In genomic region chr2:174327295-174327981, GRCm38 (mm10) we compare ENCODE assay signal across 7 mouse cellular contexts. TPM values are rescaled to one million over a fixed set of nuclear protein-coding genes. Genes with fewer than 3 reads are reported as not detected.
A peak's percentile ranks its signal among the peaks of the same experiment; 100 is the strongest.
DNase-seq lines count a peak whose midpoint lies in the region; ATAC-seq and TF ChIP-seq lines count a peak whose summit lies in the region.

No protein-coding gene starts in this region.

- peak; percentile 79 for DNase-seq in adipocyte (ENCODE audit: low spot score)
- peak; percentile 69 to 77 for DNase-seq in cerebellum, postnatal 36 days
- peak; percentile 58 for DNase-seq in gastrocnemius, adult 18-20 months (ENCODE audit: low spot score)
- DNase-seq in intestine, embryonic 14.5 days (ENCODE audit: low spot score), result peak; percentile 89
- peak; percentile 88 for DNase-seq in midbrain, embryonic 14.5 days
- DNase-seq in spleen, adult 2 months (ENCODE audit: low read depth in 1 of 2, low spot score in 2 of 2), result peak; percentile 58 to 82

- 46% methylated on average over 64 of the region's 64 CpGs for WGBS in intestine, embryonic 14.5 days
- WGBS in limb, embryonic 12.5 days, result 52% methylated on average over 64 of the region's 64 CpGs
- 51% methylated on average over 64 of the region's 64 CpGs for WGBS in midbrain, embryonic 14.5 days
- WGBS in spleen, adult 2 months, result 53% methylated on average over 64 of the region's 64 CpGs

- peak; percentile 47 for ATAC-seq in intestine, embryonic 14.5 days (replicated peaks; ENCODE audit: low FRiP score, low TSS enrichment, low read depth)
- peak; percentile 32; the same call in 1 of the 2 replicates for ATAC-seq in limb, embryonic 12.5 days (ENCODE audit: insufficient number of reproducible peaks, insufficient read depth, low FRiP score, low TSS enrichment, low read depth)
- peak; percentile 53 for ATAC-seq in midbrain, embryonic 14.5 days (ENCODE audit: low FRiP score, low TSS enrichment)

- TF ChIP-seq POLR2A in spleen, adult 2 months (IDR thresholded peaks at IDR 0.05; ENCODE audit: low read depth, low read length), result peak; percentile 92

- peak overlapping the region; percentile 73 for H3K4me2 ChIP-seq in intestine, embryonic 14.5 days (ENCODE audit: low read length)
- peak overlapping the region; percentile 69 for H3K4me2 ChIP-seq in limb, embryonic 12.5 days
- peak overlapping the region; percentile 64 for H3K4me2 ChIP-seq in midbrain, embryonic 14.5 days (ENCODE audit: low read length)

- no peaks in the 10 kb centered on the region for H3K27me3 ChIP-seq in intestine, embryonic 14.5 days (replicated peaks; ENCODE audit: control insufficient read depth, insufficient read depth, low read length)
- H3K27me3 ChIP-seq in limb, embryonic 12.5 days, result no peaks in the 10 kb centered on the region
- H3K27me3 ChIP-seq in midbrain, embryonic 14.5 days (ENCODE audit: control insufficient read depth, insufficient read depth, low read length), result no peaks in the 10 kb centered on the region
- H3K27me3 ChIP-seq in spleen, adult 2 months (ENCODE audit: control insufficient read depth, insufficient read depth, low read length), result no peaks in the 10 kb centered on the region

- H3K4me1 ChIP-seq in intestine, embryonic 14.5 days (replicated peaks; ENCODE audit: control insufficient read depth, insufficient read depth, low read length), result peaks cover 8% of the 10 kb centered on the region
- H3K4me1 ChIP-seq in limb, embryonic 12.5 days (replicated peaks), result peaks cover 25% of the 10 kb centered on the region
- peaks cover 11% of the 10 kb centered on the region; the same call in 1 of the 2 replicates for H3K4me1 ChIP-seq in midbrain, embryonic 14.5 days (ENCODE audit: control insufficient read depth, insufficient read depth, low read length)
- H3K4me1 ChIP-seq in spleen, adult 2 months (ENCODE audit: control insufficient read depth, insufficient read depth, insufficient read length), result peaks cover 2% of the 10 kb centered on the region; the same call in 1 of the 2 replicates

- H3K27ac ChIP-seq in intestine, embryonic 14.5 days (ENCODE audit: low read depth), result peak overlapping the region; percentile 99; the same call in 1 of the 2 replicates
- H3K27ac ChIP-seq in limb, embryonic 12.5 days, result peak overlapping the region; percentile 74; the same call in 1 of the 2 replicates
- peak overlapping the region; percentile 55 for H3K27ac ChIP-seq in midbrain, embryonic 14.5 days (replicated peaks; ENCODE audit: low read depth, low read length)
- peak overlapping the region; percentile 82 for H3K27ac ChIP-seq in spleen, adult 2 months (ENCODE audit: insufficient read depth, low read length)

- no peaks in the 10 kb centered on the region for H3K9me3 ChIP-seq in intestine, embryonic 14.5 days (ENCODE audit: control insufficient read depth, low read length)
- H3K9me3 ChIP-seq in limb, embryonic 12.5 days, result 0 out of 2 replicates have a peak, but pooled peaks cover 12% of the 10 kb centered on the region
- no peaks in the 10 kb centered on the region for H3K9me3 ChIP-seq in midbrain, embryonic 14.5 days (ENCODE audit: control insufficient read depth, low read length)

- H3K36me3 ChIP-seq in intestine, embryonic 14.5 days (ENCODE audit: control insufficient read depth, insufficient read depth, low read length), result peaks cover 4% of the 10 kb centered on the region; the same call in 1 of the 2 replicates
- 0 out of 2 replicates have a peak, but pooled peaks cover 9% of the 10 kb centered on the region for H3K36me3 ChIP-seq in limb, embryonic 12.5 days
- H3K36me3 ChIP-seq in midbrain, embryonic 14.5 days (ENCODE audit: control insufficient read depth, insufficient read depth, low read length), result no peaks in the 10 kb centered on the region
- H3K36me3 ChIP-seq in spleen, adult 2 months (ENCODE audit: control insufficient read depth, insufficient read depth, low read length), result no peaks in the 10 kb centered on the region

- peak overlapping the region; percentile 97 for H3K4me3 ChIP-seq in intestine, embryonic 14.5 days (ENCODE audit: low read depth, low read length)
- H3K4me3 ChIP-seq in limb, embryonic 12.5 days (replicated peaks), result peak overlapping the region; percentile 98
- peak overlapping the region; percentile 96 for H3K4me3 ChIP-seq in midbrain, embryonic 14.5 days (replicated peaks; ENCODE audit: low read depth, low read length)
- H3K4me3 ChIP-seq in spleen, adult 2 months (ENCODE audit: extremely low read depth, insufficient read depth, insufficient read length), result peak overlapping the region; percentile 64

- TF ChIP-seq CTCF in spleen, adult 2 months (IDR thresholded peaks at IDR 0.05; ENCODE audit: extremely low read depth, insufficient read depth, insufficient read length, insufficient replicate concordance), result no peak

- peak overlapping the region; percentile 100 for H3K9ac ChIP-seq in intestine, embryonic 14.5 days (ENCODE audit: low read length)
- H3K9ac ChIP-seq in limb, embryonic 12.5 days (replicated peaks), result peak overlapping the region; percentile 100
- peak overlapping the region; percentile 53 for H3K9ac ChIP-seq in midbrain, embryonic 14.5 days (replicated peaks; ENCODE audit: low read length)

RNA-seq across cellular contexts. Expression of gene Gm20721, which starts 19.1 kb away (rescaled TPM):
- 1 to 10 TPM; 1.9 TPM for total RNA-seq in gastrocnemius, adult 18-20 months (2021)
- 8.2 and 12.6 TPM in 2 replicates for polyA plus RNA-seq in intestine, embryonic 14.5 days (2014; fragmentation: Nextera tagmentation; extraction: Ambion mirVana)
- polyA plus RNA-seq in limb, embryonic 12.5 days (2016; fragmentation: Nextera tagmentation; extraction: Ambion mirVana), result 19.9 and 22.9 TPM in 2 replicates
- 6.4 and 7.5 TPM in 2 replicates for polyA plus RNA-seq in midbrain, embryonic 14.5 days (2014; fragmentation: Nextera tagmentation; extraction: Ambion mirVana)
- polyA plus RNA-seq in spleen, adult 2 months (2012; rRNA removed), result 0.09 and 0.16 TPM in 2 replicates

RNA-seq across cellular contexts. Expression of gene Gnas, which starts 43.3 kb away (rescaled TPM):
- 1,000 to 10,000 TPM; 1,321 to 1,349 TPM for total RNA-seq in gastrocnemius, adult 18-20 months (2021)
- polyA plus RNA-seq in intestine, embryonic 14.5 days (2014; fragmentation: Nextera tagmentation; extraction: Ambion mirVana), result 1,658 and 1,793 TPM in 2 replicates
- polyA plus RNA-seq in limb, embryonic 12.5 days (2016; fragmentation: Nextera tagmentation; extraction: Ambion mirVana), result 1,822 and 1,905 TPM in 2 replicates
- 1,446 and 1,495 TPM in 2 replicates for polyA plus RNA-seq in midbrain, embryonic 14.5 days (2014; fragmentation: Nextera tagmentation; extraction: Ambion mirVana)
- polyA plus RNA-seq in spleen, adult 2 months (2012; rRNA removed), result 515 and 602 TPM in 2 replicates

Comparison
In these comparisons a context has a peak if more than half of its experiments do, and no peak if none do; other contexts are left out.
1. Peak in every context shown above with its lines: DNase-seq, ATAC-seq, H3K4me3 ChIP-seq and H3K27ac ChIP-seq.